Mouse (Mus musculus): ENCODE data around the gene Scn4b.

Gene Scn4b

GRCm38 (mm10) chr9:45195468-45195867 lies 57.3 kb downstream of the Scn4b start:
- DNase-seq: peak in 1 of 2 experiments; percentile 17

GRCm38 (mm10) chr9:45196125-45196830 lies 58.1 kb downstream of the Scn4b start:
- peak; percentile 51 to 77 for DNase-seq

- no peak for DNase-seq
Observed at GRCm38 (mm10) chr9:45197549-45197948, 59.4 kb downstream of the Scn4b start.

- DNase-seq: no peak
Observed at GRCm38 (mm10) chr9:45201319-45201947, 63.2 kb downstream of the Scn4b start.

- DNase-seq: no peak
Observed at GRCm38 (mm10) chr9:45202021-45202798, 64.0 kb downstream of the Scn4b start.
